Mouse (Mus musculus) bone marrow, adult 2 months (tissue): Measurements from ENCODE around the gene Slc13a4. TPM values are rescaled to one million over a fixed set of nuclear protein-coding genes. Genes with fewer than 3 reads are reported as not detected.

Source experiments
- H3K27ac ChIP-seq: fragments of 200-500 bp; 2 replicates; pipeline ENCODE4 v1.5.1; 2012; ENCODE audit warnings: low read depth, mild to moderate bottlenecking, control low read depth, inconsistent platforms, low read length; ENCODE audit not compliant: control insufficient read depth, poor library complexity, insufficient read depth
- H3K4me1 ChIP-seq: fragments of 200-500 bp; 2 replicates; pipeline ENCODE4 v1.6.1; 2011; ENCODE audit warnings: low read length; ENCODE audit not compliant: control insufficient read depth, insufficient read depth
- H3K4me3 ChIP-seq: fragments of 200-500 bp; replicated peaks from 2 replicates; pipeline ENCODE3; 2011; ENCODE audit warnings: mild to moderate bottlenecking, low read depth, low read length, control low read depth; ENCODE audit not compliant: control insufficient read depth
- CTCF ChIP-seq: fragments of 200-500 bp; IDR thresholded peaks from 2 replicates; pipeline ENCODE4 v1.5.1; 2011; ENCODE audit warnings: low read length, control low read depth; ENCODE audit not compliant: control insufficient read depth, insufficient read depth
- POLR2A ChIP-seq: fragments of 200-500 bp; IDR thresholded peaks from 2 replicates; pipeline ENCODE4 v1.6.1; 2011; ENCODE audit warnings: low read depth, mild to moderate bottlenecking, control low read depth, low read length, borderline replicate concordance; ENCODE audit not compliant: control insufficient read depth
- WGBS: fragments of 180-500 bp; shearing (Covaris S2); methylation state at CpG from one replicate; pipeline ENCODE4 v1.1.7; 2018; 5-methylcytosine and 5-hydroxymethylcytosine counted together
- polyA plus RNA-seq: library from polyadenylated mRNA; stranded (reverse); fragments of >200 nt; gene quantifications from 2 replicates; pipeline ENCODE4 v1.2.4, GENCODE M21; 2011; ENCODE audit warnings: low replicate concordance; ENCODE audit not compliant: missing spikeins, insufficient read depth, insufficient read length

Gene Slc13a4
- polyA plus RNA-seq, 1 experiment: not detected

- TF ChIP-seq POLR2A (no peak), CTCF (no peak)
- H3K27ac ChIP-seq: no peak overlapping the region
- 77% methylated on average over 8 of the region's 8 CpGs for WGBS
These were observed 29.9 kb upstream of the Slc13a4 start for GRCm38 (mm10) chr6:35337836-35338235.

GRCm38 (mm10) chr6:35335452-35335851 is 27.5 kb upstream of the Slc13a4 start:
- 68% methylated on average over 5 of the region's 5 CpGs for WGBS
- TF ChIP-seq CTCF: no peak
- no peak for TF ChIP-seq POLR2A
- no peaks in the 10 kb centered on the region for H3K4me1 ChIP-seq
- no peak overlapping the region for H3K4me3 ChIP-seq
- H3K27ac ChIP-seq: no peak overlapping the region

More at GRCm38 (mm10) chr6:35337836-35338235, 29.9 kb upstream of the Slc13a4 start:
- Histone ChIP-seq H3K4me1 (no peaks in the 10 kb centered on the region), H3K4me3 (no peak overlapping the region)

GRCm38 (mm10) chr6:35334278-35334677 is 26.3 kb upstream of the Slc13a4 start:
- 74% methylated on average over 4 of the region's 4 CpGs for WGBS
- no peaks in the 10 kb centered on the region for H3K4me1 ChIP-seq
- TF ChIP-seq POLR2A (no peak), CTCF (peak; percentile 39; the same call in 1 of the 2 replicates)
- no peak overlapping the region for H3K4me3 ChIP-seq
- no peak overlapping the region for H3K27ac ChIP-seq

GRCm38 (mm10) chr6:35333632-35334031 is 25.7 kb upstream of the Slc13a4 start:
- no peak overlapping the region for H3K27ac ChIP-seq
- TF ChIP-seq CTCF (no peak), POLR2A (no peak)
- WGBS: 61% methylated on average over 3 of the region's 3 CpGs
- no peak overlapping the region for H3K4me3 ChIP-seq
- H3K4me1 ChIP-seq: no peaks in the 10 kb centered on the region

GRCm38 (mm10) chr6:35330834-35331233 is 22.9 kb upstream of the Slc13a4 start:
- H3K27ac ChIP-seq: no peak overlapping the region
- TF ChIP-seq POLR2A (no peak), CTCF (no peak)
- 63% methylated on average over 6 of the region's 6 CpGs for WGBS
- no peaks in the 10 kb centered on the region; the same call in 1 of the 2 replicates for H3K4me1 ChIP-seq
- no peak overlapping the region for H3K4me3 ChIP-seq

GRCm38 (mm10) chr6:35329956-35330355 is 22.0 kb upstream of the Slc13a4 start:
- WGBS: 92% methylated on average over 12 of the region's 12 CpGs
- H3K4me1 ChIP-seq: no peaks in the 10 kb centered on the region; the same call in 1 of the 2 replicates
- no peak overlapping the region for H3K4me3 ChIP-seq
- H3K27ac ChIP-seq: no peak overlapping the region
- no peak for TF ChIP-seq POLR2A
- no peak for TF ChIP-seq CTCF

- WGBS: 30% methylated on average over 9 of the region's 9 CpGs
- Histone ChIP-seq H3K4me3 (no peak within 1 kb of the TSS), H3K4me1 (no peaks in the 10 kb centered on the region; the same call in 1 of the 2 replicates), H3K27ac (no peak within 1 kb of the TSS)
- TF ChIP-seq POLR2A (no peak), CTCF (no peak)
These were observed 18.2 kb upstream of the Slc13a4 start, which contains the start of gene Fam180a for GRCm38 (mm10) chr6:35326111-35326515. TSS of gene Fam180a (minus strand) at chr6:35326141.

GRCm38 (mm10) chr6:35324306-35324705 is 16.4 kb upstream of the Slc13a4 start:
- WGBS: 76% methylated on average over 9 of the region's 9 CpGs
- Histone ChIP-seq H3K4me3 (no peak overlapping the region), H3K4me1 (no peaks in the 10 kb centered on the region; the same call in 1 of the 2 replicates), H3K27ac (no peak overlapping the region)
- no peak for TF ChIP-seq CTCF
- TF ChIP-seq POLR2A: no peak

- H3K4me3 ChIP-seq: no peak overlapping the region
- 44% methylated on average over 1 of the region's 1 CpGs for WGBS
- H3K4me1 ChIP-seq: no peaks in the 10 kb centered on the region; the same call in 1 of the 2 replicates
- H3K27ac ChIP-seq: no peak overlapping the region
- no peak for TF ChIP-seq POLR2A
These were observed 15.1 kb upstream of the Slc13a4 start for GRCm38 (mm10) chr6:35323046-35323445.
